Mouse (Mus musculus) cerebellum, adult 2 months (tissue): ENCODE results near the gene Cox10.

Experiments
- CTCF ChIP-seq: fragments of 200-500 bp; IDR thresholded peaks from 2 replicates; pipeline ENCODE4 v1.5.1; 2011; ENCODE audit warnings: low read depth, mild to moderate bottlenecking, control low read depth, low read length, moderate library complexity, borderline replicate concordance; ENCODE audit not compliant: insufficient read depth
- POLR2A ChIP-seq: fragments of 200-500 bp; IDR thresholded peaks from 2 replicates; pipeline ENCODE4 v1.6.1; 2011; ENCODE audit warnings: low read length, control low read depth, borderline replicate concordance; ENCODE audit not compliant: insufficient read depth

DNA sequence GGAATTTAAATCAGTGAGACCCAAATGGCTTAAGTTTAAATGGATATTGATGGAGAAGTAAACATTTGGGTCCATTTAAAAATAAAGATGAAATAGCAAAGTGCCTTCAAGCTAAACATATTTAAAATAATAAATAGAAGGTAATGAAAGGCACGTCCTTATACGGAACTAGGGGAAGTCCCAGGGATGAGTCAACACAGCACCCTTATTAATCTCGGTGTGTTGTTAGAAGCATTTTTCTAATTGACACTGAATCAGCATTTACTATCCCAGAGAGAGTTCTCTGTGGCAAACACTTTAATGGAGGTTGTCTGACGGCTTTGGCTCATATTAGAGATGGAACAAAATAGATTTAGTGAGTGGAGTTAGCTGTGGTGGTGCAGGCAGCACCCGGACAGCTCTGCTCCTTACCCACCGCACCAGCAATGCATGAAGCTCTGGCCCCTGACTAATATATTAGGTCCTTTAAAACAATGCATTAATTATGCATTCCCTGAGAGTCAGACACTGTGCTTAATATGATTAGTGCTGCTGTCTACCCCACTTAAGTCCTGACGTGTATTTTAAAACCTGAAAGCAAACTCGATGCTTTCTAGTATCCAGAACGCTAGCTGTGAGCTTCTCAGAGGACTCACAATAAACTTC lies 56.7 kb downstream of the Cox10 start:
- TF ChIP-seq POLR2A (no peak), CTCF (no peak)
